Mouse (Mus musculus) lung, postnatal 4 days (tissue): Measurements from ENCODE around the gene Slc1a2.
A peak's percentile ranks its signal among the peaks of the same experiment; 100 is the strongest.

Source experiments
- DNase-seq, 2 experiments: peaks; one replicate each; pipeline ENCODE4 v3.0.0; 2021

The Slc1a2 gene

GRCm38 (mm10) chr2:102667981-102668380 lies 9.5 kb downstream of the Slc1a2 start:
- no peak for DNase-seq

GRCm38 (mm10) chr2:102669580-102669979 lies 11.1 kb downstream of the Slc1a2 start:
- no peak for DNase-seq

- no peak for DNase-seq
Measured at GRCm38 (mm10) chr2:102674582-102674981, 16.1 kb downstream of the Slc1a2 start.

GRCm38 (mm10) chr2:102675275-102675674 lies 16.8 kb downstream of the Slc1a2 start:
- peak; percentile 51 to 70 for DNase-seq

GRCm38 (mm10) chr2:102676716-102677312 lies 18.4 kb downstream of the Slc1a2 start:
- DNase-seq: no peak

GRCm38 (mm10) chr2:102677400-102677799 lies 18.9 kb downstream of the Slc1a2 start:
- DNase-seq: no peak

GRCm38 (mm10) chr2:102681351-102681750 lies 22.9 kb downstream of the Slc1a2 start:
- no peak for DNase-seq

GRCm38 (mm10) chr2:102682168-102682567 lies 23.7 kb downstream of the Slc1a2 start:
- peak; percentile 45 to 67 for DNase-seq

GRCm38 (mm10) chr2:102685371-102686107 lies 27.1 kb downstream of the Slc1a2 start:
- no peak for DNase-seq

- DNase-seq: no peak
Measured at GRCm38 (mm10) chr2:102686108-102686450, 27.6 kb downstream of the Slc1a2 start.

- DNase-seq: no peak
Measured at GRCm38 (mm10) chr2:102693556-102693955, 35.1 kb downstream of the Slc1a2 start.

- DNase-seq: no peak
Measured at GRCm38 (mm10) chr2:102694750-102695149, 36.3 kb downstream of the Slc1a2 start.

GRCm38 (mm10) chr2:102695541-102695940 lies 37.1 kb downstream of the Slc1a2 start:
- no peak for DNase-seq

- no peak for DNase-seq
Measured at GRCm38 (mm10) chr2:102697732-102698131, 39.3 kb downstream of the Slc1a2 start.

- no peak for DNase-seq
Measured at GRCm38 (mm10) chr2:102699921-102700320, 41.5 kb downstream of the Slc1a2 start.

- DNase-seq: no peak
Measured at GRCm38 (mm10) chr2:102700695-102701094, 42.2 kb downstream of the Slc1a2 start.

- DNase-seq: no peak
Measured at GRCm38 (mm10) chr2:102701382-102701781, 42.9 kb downstream of the Slc1a2 start.

- peak in 1 of 2 experiments; percentile 28 for DNase-seq
Measured at GRCm38 (mm10) chr2:102703556-102703955, 45.1 kb downstream of the Slc1a2 start.

GRCm38 (mm10) chr2:102704781-102705180 lies 46.3 kb downstream of the Slc1a2 start:
- DNase-seq: no peak

- DNase-seq: peak in 1 of 2 experiments; percentile 22
Measured at GRCm38 (mm10) chr2:102711511-102711910, 53.1 kb downstream of the Slc1a2 start.

GRCm38 (mm10) chr2:102712049-102712448 lies 53.6 kb downstream of the Slc1a2 start:
- DNase-seq: no peak

- DNase-seq: no peak
Measured at GRCm38 (mm10) chr2:102712678-102713628, 54.5 kb downstream of the Slc1a2 start.

- no peak for DNase-seq
Measured at GRCm38 (mm10) chr2:102714320-102714719, 55.9 kb downstream of the Slc1a2 start.
